Mouse (Mus musculus) T-helper 17 cell (primary cell): ENCODE data around the gene Alyref2.
"Not testable (repeated sequence)": the region's sequence is repeated elsewhere in the genome, so short reads cannot be mapped to it uniquely, and the experiment has no call there.

Source experiments
- in situ Hi-C, 2 experiments: fragments of 300-600 bp; cut with MboI, MseI; formaldehyde crosslinking; loops; 1 replicate in 1 of 2; 2 replicates in 1 of 2; pipeline ENCODE4 v1.15.1; 2025; ENCODE audit warnings: high pct_unique_total_duplicates in 2 of 2

Alyref2 gene

DNA sequence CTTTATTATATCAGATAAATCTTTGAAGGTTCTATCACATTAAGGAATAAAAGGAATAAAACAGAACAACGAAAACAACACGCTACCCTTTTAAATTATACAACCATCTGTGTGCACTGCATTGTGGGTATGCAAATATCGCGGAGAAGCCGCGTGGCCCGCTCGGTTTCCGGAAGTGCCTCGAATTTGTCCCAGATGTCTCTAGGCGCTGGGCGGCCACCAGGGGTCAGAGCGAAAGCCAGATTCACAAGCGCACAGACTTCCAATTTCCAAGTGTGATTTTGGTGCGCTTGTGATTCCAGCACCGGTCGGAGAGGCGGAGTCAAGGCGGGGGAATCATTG, at the start of gene Alyref2:
Alyref2 (plus strand) TSS at position 229 of the 342 bp plus-strand sequence.
- in situ Hi-C loops: loop anchor here in 1 of 2 experiments (5.0 kb wide), 1 partner anchor 54 kb away; the partner anchor contains the start of gene Cd244a

DNA sequence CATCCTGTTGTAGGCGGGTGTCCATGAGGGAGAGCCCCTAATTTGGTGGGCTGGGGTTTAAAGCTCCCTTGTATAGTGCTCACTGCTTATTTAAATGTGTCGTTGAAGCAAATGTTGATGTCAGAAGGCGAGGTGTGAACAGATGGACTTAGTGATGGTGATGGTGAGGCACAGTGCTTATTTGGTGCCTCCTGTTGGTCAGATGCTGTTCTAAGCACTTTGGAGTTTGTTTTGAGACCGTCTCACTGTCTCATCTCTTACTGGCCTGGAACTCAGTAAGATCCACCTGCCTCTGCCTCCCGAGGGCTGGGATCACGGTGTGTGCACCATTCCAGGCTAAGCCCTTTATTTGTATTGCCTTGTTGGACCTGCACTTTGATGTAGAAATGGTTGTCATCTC, 48.4 kb upstream of the Alyref2 start:
- in situ Hi-C loops: no loop called here

DNA sequence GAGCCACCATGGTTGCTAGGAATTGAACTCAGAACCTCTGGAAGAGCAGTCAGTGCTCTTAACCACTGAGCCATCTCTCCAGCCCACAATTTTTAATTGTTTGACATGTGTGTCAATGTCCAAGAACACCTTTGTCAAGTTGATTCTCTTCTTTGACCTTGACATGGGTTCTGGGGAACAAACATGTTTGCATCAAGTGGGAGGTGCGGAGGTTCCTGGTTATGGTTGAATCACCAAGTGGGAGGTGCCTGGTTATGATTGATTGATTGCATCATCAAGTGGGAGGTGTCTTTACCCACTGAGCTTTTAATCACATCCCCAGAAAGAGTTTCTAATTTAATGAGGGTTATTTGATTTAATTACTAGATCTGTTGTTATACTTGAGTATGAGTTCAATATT, 45.7 kb upstream of the Alyref2 start:
- in situ Hi-C loops: no loop called here

DNA sequence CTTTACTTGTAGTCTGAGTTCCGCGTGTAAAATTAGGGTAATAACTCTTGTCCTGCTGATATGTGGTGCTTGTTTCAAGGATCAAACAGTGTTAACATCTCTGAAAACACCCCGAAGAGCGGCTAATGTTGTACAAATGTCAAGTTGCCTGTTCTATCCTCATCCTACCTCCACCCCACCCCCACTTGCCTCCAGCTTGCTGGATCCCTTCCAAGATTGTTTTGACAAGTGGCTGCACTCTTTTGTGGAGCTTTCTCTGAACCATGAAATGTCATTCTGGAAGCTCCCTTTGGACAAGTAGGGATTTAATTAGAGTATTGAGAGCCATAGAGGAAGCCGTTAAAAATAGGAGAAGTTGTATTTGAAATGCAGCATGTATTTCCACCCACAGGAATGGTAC, 43.5 kb upstream of the Alyref2 start:
- in situ Hi-C loops: loop anchor here (5.0 kb wide), 2 partner anchors 83 to 98 kb away; partner anchors contain the start of gene Cd244a (in 1 of the 2)

DNA sequence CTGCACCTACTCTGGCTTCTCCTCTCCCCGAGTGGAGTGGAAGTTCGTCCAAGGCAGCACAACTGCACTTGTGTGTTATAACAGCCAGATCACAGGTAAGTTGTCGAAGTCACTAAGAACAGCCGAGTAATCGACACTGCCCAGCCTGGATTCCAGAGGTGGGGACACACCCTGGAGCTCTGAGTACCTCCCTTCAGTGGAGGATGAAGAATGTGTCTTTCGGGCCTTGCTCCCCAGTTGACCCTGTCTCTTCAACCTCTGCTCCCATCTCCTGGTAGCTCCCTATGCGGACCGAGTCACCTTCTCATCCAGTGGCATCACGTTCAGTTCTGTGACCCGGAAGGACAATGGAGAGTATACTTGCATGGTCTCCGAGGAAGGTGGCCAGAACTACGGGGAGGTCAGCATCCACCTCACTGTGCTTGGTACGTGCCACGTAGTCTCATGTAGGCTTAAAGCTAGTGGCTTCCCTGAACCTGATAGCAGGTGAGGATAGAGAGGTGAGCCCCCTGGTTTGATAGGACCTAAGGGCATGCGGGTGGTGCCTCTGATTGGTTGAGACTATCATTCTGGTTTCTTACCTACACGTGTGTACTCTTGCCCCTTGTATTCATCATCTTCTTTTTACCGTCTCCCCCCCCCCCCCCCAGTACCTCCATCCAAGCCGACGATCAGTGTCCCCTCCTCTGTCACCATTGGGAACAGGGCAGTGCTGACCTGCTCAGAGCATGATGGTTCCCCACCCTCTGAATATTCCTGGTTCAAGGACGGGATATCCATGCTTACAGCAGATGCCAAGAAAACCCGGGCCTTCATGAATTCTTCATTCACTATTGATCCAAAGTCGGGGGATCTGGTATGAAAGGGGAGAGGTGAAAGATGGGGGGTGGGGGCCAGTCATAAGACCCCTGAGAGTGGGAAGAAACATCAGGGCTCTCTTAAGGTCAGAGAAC, 42.5 kb upstream of the Alyref2 start:
- in situ Hi-C loops: loop anchor here (5.0 kb wide), 2 partner anchors 81 to 96 kb away; partner anchors contain the start of gene Cd244a (in 1 of the 2)

DNA sequence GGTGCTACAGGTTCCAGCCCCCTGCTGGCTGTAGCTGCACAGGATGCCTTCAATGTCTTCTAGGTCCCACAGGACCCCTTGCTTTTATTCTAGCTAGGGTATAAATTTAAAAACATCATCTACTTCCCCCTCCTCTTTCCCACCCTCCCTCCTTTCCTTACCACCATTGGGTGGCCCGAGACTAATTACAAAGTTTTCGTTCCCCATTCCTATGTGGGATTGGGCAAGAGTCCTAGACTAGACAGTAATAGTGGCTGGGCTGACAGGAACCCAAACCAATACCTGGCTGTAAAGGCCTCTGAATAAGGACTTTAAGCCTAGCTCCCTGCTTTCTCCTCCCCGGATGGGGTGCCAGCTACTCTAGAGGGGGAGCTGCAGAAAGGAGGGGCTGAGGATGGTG, 40.1 kb upstream of the Alyref2 start:
- in situ Hi-C loops: loop anchor here (5.0 kb wide), 2 partner anchors 79 to 94 kb away; partner anchors contain the start of gene Cd244a (in 1 of the 2)

DNA sequence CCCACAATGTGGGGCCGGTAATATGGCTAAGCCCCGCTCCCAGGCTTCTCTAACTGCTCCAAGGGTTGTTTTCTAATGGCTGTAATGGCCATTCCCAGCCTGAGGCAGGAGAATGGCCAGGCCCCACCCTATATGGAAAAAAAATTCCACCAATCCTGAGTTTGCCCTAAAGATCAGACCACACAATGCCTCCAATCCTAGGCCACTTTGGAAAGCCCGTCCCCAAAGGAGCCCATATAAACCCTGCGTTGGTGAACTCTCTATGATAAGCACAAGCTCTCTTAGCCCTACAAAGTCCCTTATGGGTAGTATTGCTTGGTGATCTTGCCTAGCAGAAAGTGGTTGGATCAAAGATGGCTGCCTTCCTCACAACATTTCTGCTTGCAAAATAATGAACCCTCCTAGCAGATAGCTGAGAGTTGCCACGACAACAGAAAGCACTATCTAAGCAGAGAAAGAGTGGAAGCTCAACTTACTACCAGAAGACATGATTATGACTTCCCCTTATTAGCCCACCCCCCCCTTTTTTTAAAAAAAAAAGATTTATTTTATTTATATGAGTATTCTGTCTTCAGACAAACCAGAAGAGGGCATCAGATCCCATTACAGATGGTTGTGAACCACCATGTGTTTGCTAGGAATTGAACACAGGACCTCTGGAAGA, 37.4 kb upstream of the Alyref2 start:
- in situ Hi-C loops: no loop called here

DNA sequence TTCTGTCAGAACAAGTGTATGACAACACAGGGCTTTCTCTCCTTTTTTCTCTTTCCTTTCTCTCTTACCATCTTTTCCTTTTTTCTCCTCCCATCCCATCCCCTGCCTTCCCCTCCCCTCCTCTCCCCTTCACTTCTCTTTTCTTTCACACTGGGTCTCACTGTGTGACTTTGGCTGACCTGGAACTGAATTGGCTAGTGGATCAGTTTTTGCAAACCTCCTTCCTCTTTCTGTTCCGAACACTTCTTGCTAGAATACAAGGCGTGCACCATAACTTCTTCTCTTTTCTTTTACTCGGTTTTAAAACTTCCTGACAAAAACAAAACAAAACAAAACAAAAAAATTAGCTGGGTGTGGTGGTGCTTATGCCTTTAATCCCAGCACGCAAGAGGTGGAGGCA, 36.7 kb upstream of the Alyref2 start:
- in situ Hi-C loops: no loop called here

DNA sequence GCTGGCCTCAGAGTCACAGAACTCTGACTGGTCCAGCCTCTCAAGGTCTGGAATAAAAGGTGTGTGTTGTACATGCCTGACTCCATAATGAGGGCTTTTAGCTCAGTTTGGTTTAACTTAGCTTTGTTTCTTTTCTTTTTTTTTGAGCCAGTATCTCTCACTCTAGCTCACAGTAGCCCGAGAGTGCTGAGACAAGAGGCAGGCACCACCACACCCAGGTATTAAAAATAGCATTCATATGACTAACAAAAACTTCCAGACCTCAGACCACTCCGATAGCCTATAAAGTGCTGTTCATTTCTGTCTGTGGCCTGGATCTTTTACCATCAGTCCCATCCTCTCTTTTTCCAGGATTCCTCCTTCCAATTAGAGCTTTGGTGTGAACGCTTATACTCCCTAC, 33.6 kb upstream of the Alyref2 start:
- in situ Hi-C loops: no loop called here

DNA sequence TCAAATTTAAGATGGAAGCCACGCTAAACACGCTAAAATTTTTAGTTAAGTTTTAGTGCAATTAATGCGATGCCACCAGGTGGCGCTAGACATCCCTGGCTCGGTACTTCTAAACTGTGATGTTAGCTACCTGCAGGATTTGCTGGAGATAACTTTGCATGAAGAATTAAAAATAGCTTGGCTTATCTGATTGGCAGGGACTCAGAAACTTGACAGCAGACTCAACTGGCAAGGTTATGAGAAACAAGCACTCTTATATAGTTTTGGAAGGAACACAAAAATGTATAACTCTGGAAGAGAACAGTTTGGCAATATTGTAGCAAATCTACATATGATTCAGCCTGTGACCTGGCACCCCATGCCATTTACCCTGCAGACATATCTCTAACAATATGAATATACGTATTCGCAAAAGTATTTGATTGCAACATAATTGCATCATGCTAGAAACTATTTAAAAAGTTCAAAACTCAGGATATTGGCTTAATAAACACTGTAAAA, 32.9 kb upstream of the Alyref2 start:
- in situ Hi-C loops: no loop called here

DNA sequence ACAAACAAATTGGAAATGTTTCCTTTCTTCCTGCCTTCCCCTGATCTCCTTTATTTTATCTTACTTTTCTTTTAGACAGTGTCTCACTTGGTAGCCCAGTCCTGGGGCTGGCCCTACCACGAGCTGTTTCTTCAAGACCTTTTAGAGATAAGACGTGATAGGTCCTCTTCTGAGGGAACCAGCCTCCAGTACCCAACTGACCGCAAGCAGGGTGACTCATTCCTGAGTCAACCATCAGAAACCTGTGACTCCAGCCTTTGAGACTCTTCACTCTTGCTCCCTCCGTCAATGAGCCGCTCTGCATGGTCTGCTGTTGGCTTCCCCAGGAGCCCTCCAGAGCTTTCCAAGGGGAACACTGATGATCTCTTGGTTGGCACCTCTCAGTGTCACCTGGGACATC, 32.4 kb upstream of the Alyref2 start:
- in situ Hi-C loops: no loop called here

DNA sequence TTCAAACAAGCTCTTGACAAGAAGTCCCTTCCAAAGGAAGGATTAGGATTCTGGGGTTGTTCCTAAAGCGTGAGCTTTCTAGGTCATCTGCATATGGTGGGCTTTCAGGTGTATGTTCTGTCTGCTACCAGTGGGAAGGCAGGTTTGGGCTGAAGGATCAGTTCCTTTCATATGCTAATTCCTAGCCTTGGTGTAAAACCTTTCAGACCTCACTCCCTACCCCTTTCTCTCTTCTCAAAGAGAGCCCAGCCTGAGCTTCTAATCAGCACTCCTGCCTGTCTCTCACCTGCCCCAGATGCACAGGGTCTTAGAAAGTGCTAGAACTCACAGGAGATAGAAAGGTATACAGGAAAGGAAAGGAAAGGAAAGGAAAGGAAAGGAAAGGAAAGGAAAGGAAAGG, 31.8 kb upstream of the Alyref2 start:
- in situ Hi-C loops: no loop called here

DNA sequence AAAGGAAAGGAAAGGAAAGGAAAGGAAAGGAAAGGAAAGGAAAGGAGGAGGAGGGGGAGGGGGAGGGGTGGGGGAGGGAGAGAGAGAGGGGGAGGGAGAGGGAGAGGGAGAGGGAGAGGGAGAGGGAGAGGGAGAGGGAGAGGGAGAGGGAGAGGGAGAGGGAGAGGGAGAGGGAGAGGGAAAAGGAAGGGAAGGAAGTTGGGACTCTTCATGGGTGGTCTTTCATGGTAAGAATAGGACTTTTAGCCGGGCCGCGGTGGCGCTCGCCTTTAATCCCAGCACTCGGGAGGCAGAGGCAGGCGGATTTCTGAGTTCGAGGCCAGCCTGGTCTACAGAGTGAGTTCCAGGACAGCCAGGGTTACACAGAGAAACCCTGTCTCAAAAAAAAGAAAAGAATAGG, 31.3 kb upstream of the Alyref2 start:
- in situ Hi-C loops: not testable (repeated sequence)

DNA sequence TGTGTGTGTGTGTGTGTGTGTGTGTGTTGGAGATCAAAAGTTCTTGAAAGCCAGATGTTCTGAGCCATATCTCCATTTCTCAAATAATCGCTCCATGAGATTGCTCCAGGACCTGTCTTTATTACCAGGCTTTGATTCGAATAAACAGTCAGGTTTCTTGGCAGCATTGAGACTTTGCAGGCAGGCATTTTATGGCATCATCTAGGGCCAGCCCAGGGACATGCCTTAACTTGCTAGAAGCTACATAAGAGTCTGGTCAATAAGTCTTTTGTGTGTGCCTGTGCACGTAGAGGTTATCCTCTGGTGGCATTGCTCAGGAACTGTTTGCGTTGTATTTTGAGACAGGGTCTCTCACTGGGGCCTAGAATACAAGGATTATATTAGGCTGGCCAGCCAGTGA, 29.8 kb upstream of the Alyref2 start:
- in situ Hi-C loops: no loop called here

DNA sequence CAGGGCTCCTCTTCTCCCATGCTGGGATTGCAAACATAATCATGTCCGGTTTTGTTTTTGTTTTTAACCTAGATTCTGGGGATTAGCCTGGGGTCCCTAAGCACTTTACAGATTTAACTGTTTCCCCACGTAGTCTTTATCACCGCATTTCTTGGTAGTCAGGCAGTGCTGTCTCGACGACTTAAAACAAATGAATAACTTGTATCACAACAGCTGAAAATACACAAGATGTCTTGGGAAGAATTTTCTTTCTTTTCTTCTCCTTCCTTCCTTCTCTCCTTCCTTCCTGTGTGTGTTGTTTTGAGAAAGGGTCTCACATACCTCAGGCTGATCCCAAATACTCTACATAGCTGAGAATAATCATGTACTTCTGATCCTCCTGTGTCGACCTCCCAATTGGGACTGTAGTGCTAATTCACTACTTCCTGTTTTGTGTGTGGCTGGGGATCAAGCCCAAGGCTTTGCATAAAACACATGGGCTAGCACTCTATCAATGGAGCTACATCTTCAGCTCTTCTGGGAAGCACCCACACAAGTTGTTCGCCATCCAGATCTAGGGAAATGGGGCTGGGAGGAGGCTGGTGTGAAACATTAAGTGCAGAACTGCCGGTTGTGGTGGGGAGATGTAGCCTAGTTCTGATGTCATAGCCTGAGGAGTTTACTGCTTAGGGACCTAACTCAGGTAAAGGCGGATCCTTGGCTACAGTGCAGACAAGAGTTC, 29.2 kb upstream of the Alyref2 start:
- in situ Hi-C loops: no loop called here

DNA sequence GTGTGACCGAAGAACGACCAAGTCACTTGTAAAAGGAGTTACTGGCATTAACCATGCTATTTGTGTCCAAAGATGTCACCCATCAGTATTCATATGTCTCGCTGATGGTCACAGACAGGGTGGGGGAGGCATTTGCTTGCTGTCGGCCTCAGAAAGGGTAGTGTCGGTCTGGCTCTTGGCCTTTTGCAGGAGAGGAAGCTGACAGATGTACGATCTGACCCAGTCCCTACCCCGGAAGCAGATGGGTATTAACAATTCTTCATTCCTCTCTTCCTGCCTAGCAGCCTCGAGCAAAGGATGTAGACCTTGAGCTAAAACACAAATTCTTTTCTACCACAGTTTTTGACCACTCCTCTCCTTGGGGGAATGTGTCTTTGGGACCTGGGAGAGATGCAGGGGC, 26.2 kb upstream of the Alyref2 start:
- in situ Hi-C loops: loop anchor here in 1 of 2 experiments (5.0 kb wide), 1 partner anchor 115 kb away; the partner anchor contains the start of gene Klhdc9

DNA sequence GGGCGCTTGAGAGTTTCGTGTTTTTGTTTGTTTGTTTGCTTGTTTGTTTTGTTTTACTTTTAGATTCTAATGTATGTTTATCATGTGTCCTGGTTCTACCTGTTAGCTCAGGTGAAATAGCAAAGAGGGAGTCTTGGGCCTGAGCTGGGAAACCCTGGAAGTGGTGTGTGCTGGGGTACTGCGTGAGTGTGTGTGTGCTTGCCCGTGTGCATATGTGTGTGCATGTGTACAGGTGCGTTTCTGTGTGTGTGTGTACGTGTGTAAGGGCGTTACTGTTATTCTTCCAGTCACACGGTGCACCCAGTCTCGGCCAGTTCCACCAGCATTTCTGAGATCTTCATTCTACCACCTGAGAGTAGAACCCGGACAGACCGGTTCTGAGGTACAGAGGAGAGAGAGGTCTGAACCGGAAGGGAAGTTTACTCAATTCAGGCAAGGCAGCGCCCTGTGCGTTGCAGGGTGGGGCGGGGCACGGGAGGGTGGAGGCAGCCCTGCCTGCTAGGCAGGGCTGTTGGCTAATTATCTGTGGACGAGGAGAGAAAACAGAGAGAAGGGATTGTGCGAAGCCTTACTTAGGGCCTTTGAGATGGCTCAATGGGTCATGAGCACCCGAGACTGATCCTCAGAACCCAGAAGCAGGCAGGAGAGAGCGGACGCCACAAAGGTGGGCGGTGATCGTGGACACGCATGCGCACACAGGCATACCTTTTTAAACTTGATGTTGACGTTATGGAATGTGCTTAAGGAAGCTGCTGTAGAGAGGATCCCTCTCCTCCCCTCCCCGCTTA, 25.3 kb upstream of the Alyref2 start:
- in situ Hi-C loops: loop anchor here in 1 of 2 experiments (5.0 kb wide), 1 partner anchor 116 kb away; the partner anchor contains the start of gene Klhdc9

DNA sequence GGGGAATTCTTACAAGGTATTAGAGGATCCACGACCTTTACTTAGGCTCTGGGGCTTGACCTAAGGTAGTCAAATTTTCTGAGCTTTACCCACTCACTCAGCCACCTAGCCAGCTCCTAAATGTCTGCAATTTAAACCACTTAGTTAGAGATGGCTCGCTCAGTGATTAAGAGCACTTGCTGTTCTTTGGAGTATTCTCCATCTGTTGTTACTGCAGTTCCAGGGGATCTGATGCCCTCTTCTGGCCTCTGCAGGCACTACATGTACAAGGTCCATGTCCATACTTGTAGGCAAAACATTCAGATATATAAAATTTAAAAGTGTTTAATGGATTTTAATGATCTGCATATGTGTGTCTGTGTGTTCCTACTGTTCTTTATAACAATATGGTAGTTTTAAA, 24.3 kb upstream of the Alyref2 start:
- in situ Hi-C loops: loop anchor here in 1 of 2 experiments (5.0 kb wide), 1 partner anchor 117 kb away; the partner anchor contains the start of gene Klhdc9

DNA sequence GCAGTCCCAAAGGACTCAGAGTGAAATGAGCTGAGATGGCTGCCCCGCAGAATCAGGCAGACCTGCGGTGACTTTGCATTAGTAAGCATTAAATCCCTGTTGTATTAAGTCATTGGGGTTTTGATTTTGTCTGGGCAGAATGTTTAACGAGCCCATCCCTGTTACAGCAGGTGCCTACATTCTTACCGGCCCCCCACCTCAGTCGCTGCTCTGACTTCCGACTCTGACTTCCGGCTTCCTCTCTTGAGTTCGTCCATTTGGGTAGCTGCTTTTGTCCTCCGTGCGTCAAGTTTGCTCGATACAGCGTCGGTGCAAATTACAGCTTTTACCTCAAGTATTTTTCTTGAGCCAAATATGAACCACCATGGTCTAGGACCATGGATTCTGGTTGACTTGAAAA, 9.0 kb upstream of the Alyref2 start:
- in situ Hi-C loops: no loop called here

DNA sequence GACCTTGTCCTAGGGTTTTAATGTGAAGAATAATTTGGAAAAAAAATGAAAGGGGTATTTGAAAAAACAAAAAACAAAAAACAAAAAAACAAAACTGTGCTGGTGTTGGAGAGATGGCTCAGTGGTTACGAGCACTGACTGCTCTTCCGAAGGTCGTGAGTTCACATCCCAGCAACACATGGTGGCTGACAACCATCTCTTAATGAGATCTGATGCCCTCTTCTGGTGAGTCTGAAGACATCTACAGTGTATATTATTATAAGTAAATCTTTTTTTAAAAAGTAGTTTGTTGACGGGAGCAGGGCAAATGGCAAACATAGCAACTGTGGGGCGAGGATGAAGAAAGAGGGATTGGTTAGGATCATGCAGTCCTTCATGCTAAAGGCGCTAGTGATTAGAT, 7.9 kb upstream of the Alyref2 start:
- in situ Hi-C loops: no loop called here

DNA sequence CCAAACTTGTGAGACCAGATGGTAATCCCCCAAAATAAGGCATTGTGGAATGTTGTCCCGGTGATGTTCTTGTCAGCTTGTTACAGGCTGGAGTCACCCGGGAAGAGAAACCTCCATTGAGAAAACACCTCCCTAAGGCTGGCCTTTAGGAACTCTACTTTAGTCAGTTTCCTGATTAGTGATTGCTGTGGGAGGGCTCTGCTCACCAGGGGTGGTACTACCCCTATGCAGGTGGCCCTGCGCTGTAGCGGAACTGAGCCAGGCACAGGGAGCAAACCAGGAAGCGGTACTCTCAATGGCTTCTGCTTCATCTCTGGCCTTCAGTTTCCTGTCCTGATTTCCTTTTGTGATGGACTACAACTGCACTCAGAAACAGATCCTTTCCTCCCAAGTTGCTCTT, 3.4 kb upstream of the Alyref2 start:
- in situ Hi-C loops: loop anchor here in 1 of 2 experiments (5.0 kb wide), 1 partner anchor 57 kb away; the partner anchor contains the start of gene Cd244a
